Mouse (Mus musculus): ENCODE data around the gene Dnajb8.

The Dnajb8 gene

DNA sequence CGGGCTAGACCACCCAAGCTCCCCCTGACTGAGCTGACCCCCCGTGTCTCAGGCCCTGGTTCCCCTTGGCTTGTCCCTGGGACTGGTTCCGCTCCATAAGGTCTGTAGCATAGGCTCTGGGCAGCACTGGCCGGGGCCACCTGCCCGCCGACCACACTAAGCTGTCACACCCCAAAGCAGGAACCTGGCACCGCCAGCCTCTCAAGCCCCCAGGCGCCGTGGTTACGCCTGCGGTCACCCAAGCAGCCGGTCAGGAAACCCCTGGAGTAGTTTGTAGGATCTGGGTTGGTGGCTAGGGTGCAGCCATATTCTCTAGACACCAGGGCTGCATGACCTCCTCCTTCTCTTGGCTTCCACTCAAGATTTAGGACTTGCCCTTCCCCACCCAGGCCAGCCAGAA lies 7.2 kb downstream of the Dnajb8 start:
- DNase-seq (ENCODE audit: low spot score): no peak

- DNase-seq (ENCODE audit: low spot score): no peak
These were observed 9.8 kb downstream of the Dnajb8 start for GRCm38 (mm10) chr6:88231821-88232220.

- DNase-seq (ENCODE audit: low spot score): no peak
These were observed 10.2 kb downstream of the Dnajb8 start for GRCm38 (mm10) chr6:88232221-88232620.

DNA sequence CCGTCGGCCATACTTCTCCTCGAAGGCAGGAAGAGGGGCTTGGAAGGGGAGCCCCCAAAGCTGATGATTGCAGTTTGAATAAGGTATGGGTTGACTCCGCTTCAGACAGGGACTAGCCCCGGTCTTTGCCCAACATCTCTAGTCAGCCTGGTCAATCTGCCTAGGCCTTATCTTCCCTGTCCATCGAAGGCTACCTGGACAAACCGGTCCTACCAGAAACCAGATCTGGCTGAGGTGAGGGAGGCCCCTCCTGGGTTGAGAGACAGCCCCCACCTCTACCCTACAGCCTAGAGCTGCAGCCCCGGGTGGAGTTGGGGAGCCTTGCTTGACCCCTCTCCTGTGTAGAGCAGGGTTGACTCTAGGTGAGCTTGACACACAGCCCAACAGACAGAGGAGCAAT lies 11.9 kb downstream of the Dnajb8 start:
- DNase-seq (ENCODE audit: low spot score): no peak

- DNase-seq (ENCODE audit: low spot score): no peak
These were observed 13.4 kb downstream of the Dnajb8 start for GRCm38 (mm10) chr6:88235461-88235860.

- no peak for DNase-seq (ENCODE audit: low spot score)
These were observed 13.9 kb downstream of the Dnajb8 start for GRCm38 (mm10) chr6:88235983-88236382.

DNA sequence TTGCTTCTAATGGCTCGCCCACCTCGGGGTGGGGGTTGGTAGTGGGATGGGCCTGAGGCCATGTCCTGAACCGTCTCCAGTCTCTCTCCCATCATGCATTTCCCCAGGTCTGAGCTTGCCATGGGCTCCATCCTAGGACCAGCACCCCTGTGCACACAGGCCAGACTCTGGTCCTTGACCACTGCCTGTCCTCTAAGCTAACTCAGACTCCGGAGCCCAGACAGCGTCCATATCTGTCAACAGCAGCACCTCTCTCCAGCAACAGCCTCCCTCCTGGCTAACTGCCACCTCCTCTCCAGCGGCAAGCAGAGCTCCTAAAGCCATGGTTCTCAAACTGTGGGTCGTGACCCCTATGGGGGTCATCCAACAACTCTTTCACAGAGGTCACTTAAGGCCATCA lies 14.4 kb downstream of the Dnajb8 start:
- no peak for DNase-seq (ENCODE audit: low spot score)

GRCm38 (mm10) chr6:88242604-88243003 lies 20.5 kb downstream of the Dnajb8 start:
- no peak for DNase-seq (ENCODE audit: low spot score)

DNA sequence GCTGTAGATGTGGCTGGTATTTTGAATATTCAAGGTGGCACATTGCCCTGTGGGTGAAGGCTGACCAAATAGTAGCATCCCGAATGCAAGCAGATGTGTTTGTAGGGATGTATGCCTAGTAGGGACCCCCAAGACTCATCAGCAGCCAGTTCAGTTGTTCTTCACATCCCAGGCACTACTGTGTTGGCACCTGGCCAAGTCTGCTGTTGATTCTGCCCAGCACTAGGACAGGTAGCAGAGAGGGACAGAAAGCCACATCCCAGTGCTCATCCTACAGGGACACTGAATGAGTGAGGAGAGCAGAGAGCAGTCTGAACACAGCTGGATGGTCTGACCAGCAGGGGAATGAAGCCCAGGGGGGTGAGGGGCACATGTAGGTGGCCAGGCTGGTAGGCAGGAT lies 27.2 kb downstream of the Dnajb8 start:
- DNase-seq (ENCODE audit: low spot score): no peak

DNA sequence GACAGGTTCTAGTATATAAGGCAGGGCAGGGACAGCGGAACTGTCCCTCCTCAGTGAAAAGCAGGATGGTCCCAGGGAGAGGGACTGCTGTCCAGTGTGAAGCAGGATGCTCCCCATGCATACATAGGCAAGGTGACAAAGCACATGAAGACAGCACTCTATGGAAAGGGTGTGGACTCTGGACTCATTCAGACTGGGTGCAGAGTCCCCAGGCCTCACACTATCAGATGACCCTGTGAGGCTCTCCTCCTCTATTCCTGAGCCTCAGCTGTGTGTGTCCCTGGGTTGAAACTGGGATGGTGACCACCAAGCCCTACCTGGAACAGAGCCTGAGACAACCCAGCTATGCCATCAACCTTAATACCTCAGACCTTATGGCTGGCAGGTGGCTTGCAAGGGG lies 29.3 kb downstream of the Dnajb8 start:
- no peak for DNase-seq (ENCODE audit: low spot score)

DNA sequence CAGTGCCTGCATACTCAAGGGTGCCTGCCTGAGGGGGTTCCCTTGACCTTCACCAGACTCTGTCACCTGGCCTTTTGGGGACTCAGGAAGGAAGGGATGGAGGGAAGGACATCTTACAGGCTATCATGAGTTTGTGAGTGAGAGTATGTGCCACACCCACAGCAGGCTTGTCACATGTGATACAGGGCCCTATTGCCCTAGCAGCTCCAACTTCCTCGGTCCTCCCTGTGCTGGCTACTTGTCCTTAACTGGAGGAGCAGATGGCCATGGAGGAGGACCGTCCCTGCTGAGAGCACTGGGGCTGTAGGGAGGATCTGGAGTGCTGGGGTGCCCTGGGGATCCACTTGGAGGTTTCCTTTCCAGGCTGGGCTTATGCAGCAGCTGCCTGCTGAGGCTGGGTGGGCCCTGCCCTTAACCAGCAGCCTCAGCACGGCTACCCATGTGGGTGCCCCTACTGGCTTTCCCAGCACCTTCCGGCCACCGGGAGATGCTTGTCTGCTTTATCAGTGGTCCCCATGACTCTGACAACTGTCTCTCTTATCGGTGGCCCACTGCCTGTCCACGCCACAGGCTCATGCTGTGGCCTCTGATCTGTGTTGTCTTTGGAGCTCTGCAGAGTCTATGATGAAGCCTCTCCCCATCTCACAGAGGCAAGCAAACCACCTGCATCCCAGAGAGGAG lies 29.9 kb downstream of the Dnajb8 start:
- no peak for DNase-seq (ENCODE audit: low spot score)

DNA sequence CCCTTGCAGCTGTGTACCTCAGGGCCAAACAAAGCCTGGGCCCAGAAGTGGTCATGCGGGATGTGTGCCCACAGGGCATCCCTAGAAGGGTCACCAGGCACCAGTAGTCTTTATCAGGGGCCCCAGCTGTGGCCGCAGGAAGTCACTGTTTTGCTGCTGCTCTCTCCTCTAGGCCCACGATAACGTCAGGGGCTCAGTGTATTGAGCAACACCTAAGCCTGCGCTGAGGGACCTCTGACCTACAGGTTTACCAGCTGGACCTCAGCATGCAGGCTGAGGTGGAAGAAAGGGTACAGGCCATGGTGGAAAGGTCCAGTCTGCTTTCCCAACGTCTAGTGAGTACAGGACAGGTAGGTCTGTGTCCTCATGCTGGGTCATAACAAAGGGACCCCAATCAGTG lies 32.0 kb downstream of the Dnajb8 start:
- no peak for DNase-seq (ENCODE audit: low spot score)

- DNase-seq (ENCODE audit: low spot score): no peak
These were observed 33.4 kb downstream of the Dnajb8 start for GRCm38 (mm10) chr6:88255435-88255834.

- DNase-seq (ENCODE audit: low spot score): no peak
These were observed 37.6 kb downstream of the Dnajb8 start for GRCm38 (mm10) chr6:88259621-88260020.

DNA sequence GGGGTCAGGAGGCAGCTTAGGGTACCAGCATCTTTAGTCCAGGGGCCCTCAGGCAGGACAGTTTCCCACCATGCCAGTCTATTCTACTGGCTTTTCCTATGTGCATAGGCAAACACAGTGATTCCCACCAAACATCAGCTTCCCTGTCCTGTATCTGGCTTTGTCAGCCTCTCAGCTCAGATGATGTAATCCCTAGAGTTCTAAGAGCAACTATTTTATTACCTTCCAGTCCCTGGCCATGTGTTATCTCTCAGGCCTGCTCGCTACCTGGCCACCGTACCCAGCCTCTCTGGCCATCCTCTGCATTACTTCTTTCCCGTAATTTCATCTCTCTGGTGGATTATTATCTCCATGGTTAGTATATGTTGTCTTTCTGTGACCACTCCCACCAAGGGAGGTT lies 38.6 kb downstream of the Dnajb8 start:
- DNase-seq (ENCODE audit: low spot score): no peak

DNA sequence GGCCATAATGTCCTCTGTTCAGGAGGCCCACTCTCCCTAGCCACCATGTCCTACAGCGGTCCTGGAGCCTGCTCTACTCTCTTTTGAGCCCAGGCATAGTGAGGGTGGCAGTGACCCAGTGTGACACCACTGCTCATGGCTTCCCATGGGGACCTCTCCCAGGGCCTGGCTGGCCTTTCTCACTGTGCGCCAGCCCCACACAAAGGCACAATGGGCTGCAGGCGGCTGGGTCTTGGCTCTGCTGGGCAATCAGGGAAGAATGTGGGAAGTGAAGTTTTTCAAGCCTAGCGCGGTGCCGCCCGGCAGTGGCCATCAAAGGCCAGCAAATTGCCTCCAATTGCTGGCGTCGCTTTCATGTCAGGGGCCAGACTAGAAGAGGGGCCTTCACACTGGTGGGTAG lies 40.1 kb downstream of the Dnajb8 start:
- no peak for DNase-seq (ENCODE audit: low spot score)

- DNase-seq (ENCODE audit: low spot score): no peak
These were observed 43.3 kb downstream of the Dnajb8 start for GRCm38 (mm10) chr6:88265355-88265754.

- no peak for DNase-seq (ENCODE audit: low spot score)
These were observed 44.0 kb downstream of the Dnajb8 start for GRCm38 (mm10) chr6:88266055-88266454.

GRCm38 (mm10) chr6:88267068-88267467 lies 45.0 kb downstream of the Dnajb8 start:
- DNase-seq (ENCODE audit: low spot score): no peak

GRCm38 (mm10) chr6:88267970-88268369 lies 45.9 kb downstream of the Dnajb8 start:
- no peak for DNase-seq (ENCODE audit: low spot score)

GRCm38 (mm10) chr6:88274623-88275022 lies 52.6 kb downstream of the Dnajb8 start:
- DNase-seq (ENCODE audit: low spot score): no peak

DNA sequence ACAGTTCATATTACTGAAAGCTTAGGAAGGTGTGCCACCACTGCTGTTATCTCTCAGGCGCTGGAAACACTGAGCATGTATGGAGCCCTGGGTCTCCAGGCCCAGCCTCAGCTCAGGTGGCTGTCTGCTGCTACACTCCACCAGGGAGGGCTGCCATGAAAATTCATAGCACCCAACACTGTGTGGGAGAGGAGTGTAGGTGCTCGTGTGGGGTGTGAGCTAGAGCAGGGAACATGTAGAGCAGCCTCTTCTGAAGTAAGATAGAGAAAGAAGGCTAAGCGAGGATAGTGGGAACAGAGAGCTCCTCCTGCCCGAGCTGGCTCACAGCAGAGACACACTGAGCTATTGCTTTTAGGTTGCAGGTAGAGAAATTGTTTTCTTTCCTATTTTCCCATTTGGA lies 54.2 kb downstream of the Dnajb8 start:
- no peak for DNase-seq (ENCODE audit: low spot score)

DNA sequence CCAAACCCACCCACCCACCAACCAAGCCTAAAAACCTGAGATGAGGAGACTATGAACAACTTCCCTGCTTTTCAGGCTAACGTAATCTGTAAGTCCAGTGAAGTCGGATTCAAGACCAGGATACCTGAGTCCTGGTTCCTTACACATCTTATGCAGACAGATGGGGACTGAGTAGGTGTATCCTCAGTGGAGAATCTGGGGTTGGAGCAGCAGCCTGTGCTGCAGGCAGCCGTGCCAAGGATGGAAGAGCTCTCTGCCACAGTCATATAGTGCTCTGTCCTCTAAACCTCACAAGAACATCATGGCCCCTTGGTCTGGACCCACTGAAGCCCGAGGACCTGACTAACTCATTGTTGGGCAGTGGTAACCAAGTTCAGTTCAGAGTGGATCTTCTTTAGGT lies 55.2 kb downstream of the Dnajb8 start:
- no peak for DNase-seq (ENCODE audit: low spot score)

DNA sequence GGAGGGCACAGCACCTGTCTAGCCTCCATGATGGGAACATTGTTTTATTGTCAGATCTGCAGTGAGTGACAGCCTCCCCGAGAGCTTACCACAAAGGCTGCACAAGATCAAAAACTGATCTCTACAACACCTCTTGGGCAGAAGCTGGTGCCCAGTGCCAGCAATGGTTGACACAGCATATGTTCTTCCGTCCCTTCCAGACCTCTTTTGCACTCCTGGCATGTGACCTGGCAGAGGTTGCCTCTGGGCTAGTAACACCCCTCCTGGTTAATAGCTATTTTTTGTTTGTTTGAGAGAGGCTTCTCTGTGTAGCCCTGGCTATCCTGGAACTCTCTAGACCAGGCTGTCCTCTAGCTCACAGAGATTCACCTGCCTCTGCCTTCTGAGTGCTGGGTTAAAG lies 56.1 kb downstream of the Dnajb8 start:
- no peak for DNase-seq (ENCODE audit: low spot score)
